In the genomic region with DNA sequence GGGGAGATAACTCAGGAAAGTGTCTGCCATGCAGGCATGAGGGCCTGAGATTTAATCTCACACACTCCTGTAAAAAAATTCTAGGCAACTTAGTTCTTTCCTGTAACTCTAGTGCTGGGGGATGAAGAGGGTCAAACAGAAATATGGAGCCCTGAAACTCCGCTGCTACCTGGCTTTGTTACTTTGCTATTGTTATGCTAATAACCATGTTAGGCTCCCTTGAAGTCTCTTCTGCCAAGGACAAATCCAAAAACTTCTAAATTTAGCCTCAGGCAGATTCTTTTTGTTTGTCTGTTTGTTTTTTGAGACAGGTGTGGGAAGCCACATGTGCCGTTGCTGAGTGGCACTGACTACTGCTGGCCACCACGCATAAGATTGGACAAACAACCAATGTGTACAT, we compare ENCODE assay signal across 18 mouse cellular contexts.
DNase-seq lines count a peak whose midpoint lies in the region; TF ChIP-seq lines count a peak whose summit lies in the region.
"Had no signal": no experiment of that assay in that cellular context is flagged by ENCODE, and none has a peak within 500 bp of the region (broad histone marks: within the 10 kb centered on the region; RNA-seq: fewer than 3 reads in every experiment).

No protein-coding gene starts in this region.

- 0 out of 2 replicates have a peak, but pooled peaks cover 2% of the 10 kb centered on the region for H3K9me3 ChIP-seq in ES-E14 (ENCODE audit: control insufficient read depth, insufficient read depth, low read depth, low read length)
- H3K9me3 ChIP-seq: embryonic facial prominence, embryonic 10.5 days; embryonic facial prominence, embryonic 12.5 days; forebrain, embryonic 13.5 days; forebrain, embryonic 15.5 days had no signal

- peaks cover 4 to 5% of the 10 kb centered on the region in 2 experiments; a peak in 1 of 4 replicates for H3K4me1 ChIP-seq in ES-E14 (ENCODE audit: control insufficient read depth in 2 of 2, insufficient read depth in 2 of 2, low read length in 2 of 2, poor library complexity in 1 of 2)
- H3K4me1 ChIP-seq: forebrain, embryonic 13.5 days; forebrain, embryonic 15.5 days had no signal

- in situ Hi-C loops in ES-E14 (cut with MboI; ENCODE audit: low sequenced_read_pairs in 2 of 2, unreplicated experiment in 2 of 2): no loop called here

- DNase-seq in ES-CJ7 (ENCODE audit: low read depth, low spot score): peak; percentile 50
- DNase-seq in ES-E14 (ENCODE audit: low read depth, low spot score): peak; percentile 26
- DNase-seq in ZHBTc4 (ENCODE audit: low read depth, low spot score): peak; percentile 58
- no peak for DNase-seq in cerebellum, adult 11-12 months
- no peak for DNase-seq in ovary, postnatal 10 days (ENCODE audit: low spot score)
- DNase-seq: adrenal gland, adult 2 months; adrenal gland, postnatal 10 days; adrenal gland, postnatal 25 days; cerebellum, adult 11 months; cerebellum, adult 2 months; cerebellum, adult 9-10 months; cerebellum, postnatal 10 days; cerebellum, postnatal 25 days; forebrain, postnatal 0 days had no signal

- H3K4me3 ChIP-seq in ES-E14 (ENCODE audit: insufficient read depth in 1 of 2, low read depth in 1 of 2, low read length in 2 of 2, poor library complexity in 1 of 2, severe bottlenecking in 1 of 2): no peak overlapping the region
- H3K4me3 ChIP-seq: embryonic facial prominence, embryonic 10.5 days; embryonic facial prominence, embryonic 12.5 days; forebrain, embryonic 13.5 days; forebrain, embryonic 15.5 days had no signal

- no peak overlapping the region for H3K27ac ChIP-seq in ES-E14 (ENCODE audit: insufficient read depth, low read depth, low read length, poor library complexity, severe bottlenecking)
- H3K27ac ChIP-seq: embryonic facial prominence, embryonic 10.5 days; embryonic facial prominence, embryonic 12.5 days; forebrain, embryonic 13.5 days; forebrain, embryonic 15.5 days had no signal

- H3K36me3 ChIP-seq in ES-E14 (ENCODE audit: control insufficient read depth, insufficient read depth, low read length, poor library complexity, severe bottlenecking): peaks cover 5% of the 10 kb centered on the region; the same call in 1 of the 2 replicates
- H3K36me3 ChIP-seq: forebrain, embryonic 15.5 days had no signal

- no peak overlapping the region for H3K9ac ChIP-seq in ES-E14 (ENCODE audit: insufficient read depth, low read depth, low read length, poor library complexity, severe bottlenecking)
- H3K9ac ChIP-seq: embryonic facial prominence, embryonic 12.5 days; forebrain, embryonic 13.5 days; forebrain, embryonic 15.5 days; forebrain, postnatal 0 days had no signal

TF ChIP-seq in ES-E14, 5 proteins besides CTCF, POLR2A, EP300 and RAD21:
- TF ChIP-seq HCFC1 (IDR thresholded peaks at IDR 0.05; ENCODE audit: borderline replicate concordance, insufficient read depth, low read length) (no peak), CHD2 (IDR thresholded peaks at IDR 0.05; ENCODE audit: low read depth, low read length) (no peak), ZNF384 (IDR thresholded peaks at IDR 0.05; ENCODE audit: low read depth, low read length) (no peak), ZC3H11A (IDR thresholded peaks at IDR 0.05; ENCODE audit: borderline replicate concordance, low read depth, low read length) (no peak), MAFK (IDR thresholded peaks at IDR 0.05; ENCODE audit: insufficient read depth, low read depth, low read length) (no peak)

Comparison
In these comparisons a context has a peak if more than half of its experiments do, and no peak if none do; other contexts are left out.
1. DNase-seq: peak in ES-CJ7 (single experiment), ES-E14 (single experiment) and ZHBTc4 (single experiment); none in cerebellum, adult 11-12 months (single experiment) and ovary, postnatal 10 days (single experiment).